Mouse (Mus musculus) neural tube, embryonic 10.5 days (tissue): ENCODE data around the gene Extl1.
"Not testable (repeated sequence)": the region's sequence is repeated elsewhere in the genome, so short reads cannot be mapped to it uniquely, and the experiment has no call there.

ENCODE experiments used
- DNase-seq: peaks from one replicate; pipeline ENCODE4 v3.0.0-alpha.2; 2017; ENCODE audit warnings: low spot score; ENCODE audit errors: extremely low spot score

Gene Extl1

DNA sequence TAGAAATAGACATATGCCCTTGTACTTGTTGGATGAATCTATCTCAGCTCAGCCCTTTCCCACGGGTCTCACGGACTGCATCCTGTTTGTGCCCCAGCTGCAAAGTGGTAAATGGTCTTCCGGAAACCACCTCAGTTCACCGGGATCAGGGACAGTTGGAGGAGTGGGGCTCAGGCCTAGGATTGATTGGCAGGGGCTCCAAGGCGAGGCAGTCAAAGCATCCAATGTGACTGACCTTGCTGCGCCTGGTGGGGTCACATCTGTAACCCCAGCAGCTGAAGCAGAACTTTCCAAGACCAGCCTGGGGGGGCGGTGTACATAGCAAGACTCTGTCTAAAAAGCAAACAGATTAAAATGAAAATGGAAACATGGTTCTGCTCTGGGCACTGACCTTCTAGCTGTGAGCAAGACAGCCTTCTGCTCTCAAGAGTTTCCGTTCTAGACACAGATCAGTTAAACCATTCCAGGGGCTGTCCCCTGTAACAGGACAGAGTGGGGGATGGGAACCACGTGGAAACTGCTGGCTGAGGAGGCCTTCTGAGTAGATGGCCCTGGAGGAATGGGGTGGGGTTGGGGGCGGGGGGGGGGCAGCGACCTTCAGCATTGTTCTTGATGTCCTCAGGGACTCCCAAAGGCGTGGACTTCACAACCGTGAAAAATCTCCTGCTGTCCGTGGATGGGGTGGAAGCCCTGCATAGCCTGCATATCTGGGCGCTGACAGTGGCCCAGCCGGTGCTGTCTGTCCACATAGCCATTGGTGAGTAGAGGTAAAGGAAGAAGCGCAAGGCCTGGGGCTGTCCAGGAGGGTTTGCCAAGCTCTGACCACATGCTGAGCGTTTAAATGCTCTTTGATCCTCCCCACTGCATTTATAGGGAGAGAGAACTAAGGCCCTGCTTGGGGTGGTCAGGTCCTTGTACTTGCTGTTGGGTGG lies 32.1 kb downstream of the Extl1 start:
- no peak for DNase-seq

GRCm38 (mm10) chr4:134350641-134351040 lies 33.0 kb downstream of the Extl1 start:
- DNase-seq = no peak

DNA sequence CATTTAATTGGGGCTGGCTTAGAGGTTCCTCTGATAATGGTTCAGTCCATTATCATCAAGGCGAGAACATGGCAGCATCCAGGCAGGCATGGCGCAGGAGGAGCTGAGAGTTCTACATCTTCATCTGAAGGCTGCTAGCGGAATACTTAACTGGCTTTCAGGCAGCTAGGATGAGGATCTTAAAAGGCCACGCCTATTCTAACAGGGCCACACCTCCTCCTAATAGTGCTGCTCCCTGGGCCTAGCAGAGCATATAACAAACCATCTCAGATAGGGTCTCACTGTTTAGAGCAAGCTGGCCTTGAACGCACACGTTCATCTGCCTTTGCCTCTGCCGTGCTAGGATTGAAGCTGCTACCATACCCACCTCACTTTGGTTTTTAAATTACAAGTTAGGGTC lies 33.8 kb downstream of the Extl1 start:
- no peak for DNase-seq

- no peak for DNase-seq
Observed at GRCm38 (mm10) chr4:134348545-134348944, 35.1 kb downstream of the Extl1 start.

- no peak for DNase-seq
Observed at GRCm38 (mm10) chr4:134348078-134348477, 35.6 kb downstream of the Extl1 start.

- DNase-seq = no peak
Observed at GRCm38 (mm10) chr4:134345802-134346201, 37.8 kb downstream of the Extl1 start.

- no peak for DNase-seq
Observed at GRCm38 (mm10) chr4:134344620-134345019, 39.0 kb downstream of the Extl1 start.

DNA sequence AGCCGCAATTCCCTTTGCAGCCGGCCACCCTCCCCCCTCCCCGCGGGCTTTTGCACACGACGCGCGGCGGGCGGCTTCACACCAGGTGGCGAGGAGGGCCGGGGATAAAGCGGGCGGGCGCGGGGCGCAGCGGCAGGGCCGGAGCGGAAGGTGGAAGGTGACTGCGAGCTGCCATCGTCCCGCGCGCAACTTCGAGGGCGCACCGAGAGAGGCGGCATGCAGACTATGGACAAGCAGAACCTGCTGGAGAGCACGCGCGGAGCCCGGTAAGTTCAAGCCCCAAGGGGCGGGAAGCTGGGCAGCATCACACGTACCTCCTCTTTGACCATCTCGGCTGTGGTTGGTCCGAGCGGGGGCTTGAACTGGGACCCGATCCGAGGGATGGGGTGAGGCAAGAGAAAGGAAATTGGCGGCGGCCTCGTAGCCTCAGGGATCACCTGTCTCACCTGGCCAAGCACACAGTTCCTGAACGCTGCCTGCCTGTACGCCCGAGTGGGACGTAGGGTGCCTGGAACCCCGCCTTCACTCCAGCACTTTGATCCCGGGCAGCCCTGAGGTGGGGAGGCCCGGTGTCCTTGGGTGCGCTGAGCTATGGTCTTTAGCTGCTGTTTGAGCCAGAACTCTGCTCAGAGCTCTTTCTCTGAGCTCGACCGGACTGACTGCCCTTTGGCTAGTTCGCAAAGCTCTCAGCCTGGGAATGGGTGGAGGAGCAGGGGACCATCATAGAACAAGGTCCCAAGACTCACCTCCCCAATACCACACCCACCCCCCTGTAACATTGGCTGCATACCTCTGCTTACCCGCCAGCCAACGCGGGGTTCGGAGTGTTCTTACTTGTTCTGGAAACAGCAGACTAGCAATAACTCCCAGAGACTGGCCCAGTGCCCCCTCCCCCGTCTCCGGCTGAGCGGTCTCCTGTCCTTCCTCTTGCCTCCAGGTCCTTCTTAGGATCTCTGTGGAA lies 40.3 kb downstream of the Extl1 start, which contains the start of gene Slc30a2:
Slc30a2 (plus strand) TSS at position 111 of the 961 bp plus-strand sequence.
- peak; percentile 42 for DNase-seq

GRCm38 (mm10) chr4:134342213-134342779 lies 41.4 kb downstream of the Extl1 start:
- no peak for DNase-seq

GRCm38 (mm10) chr4:134341231-134341630 lies 42.4 kb downstream of the Extl1 start:
- DNase-seq = not testable (repeated sequence)

DNA sequence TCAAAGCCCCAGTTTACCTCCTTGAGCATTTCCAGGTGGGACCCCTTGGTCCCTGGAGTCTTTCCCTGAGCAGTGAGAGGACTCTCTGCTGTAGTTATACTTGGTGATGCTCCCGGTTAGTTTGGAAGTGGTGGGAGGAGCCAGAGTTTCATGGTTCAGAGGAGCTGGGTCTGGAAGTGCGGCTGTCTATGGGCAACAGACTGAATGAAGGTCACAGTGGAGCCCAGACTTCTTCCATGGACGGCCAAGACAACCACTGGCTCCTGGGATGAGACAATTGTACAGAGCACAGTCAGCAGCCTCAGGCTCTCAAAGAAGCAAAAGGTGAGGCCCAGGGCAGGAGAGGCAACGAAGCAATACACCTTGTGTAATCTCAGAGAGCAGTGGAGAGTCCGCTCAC lies 53.4 kb downstream of the Extl1 start:
- DNase-seq = no peak

DNA sequence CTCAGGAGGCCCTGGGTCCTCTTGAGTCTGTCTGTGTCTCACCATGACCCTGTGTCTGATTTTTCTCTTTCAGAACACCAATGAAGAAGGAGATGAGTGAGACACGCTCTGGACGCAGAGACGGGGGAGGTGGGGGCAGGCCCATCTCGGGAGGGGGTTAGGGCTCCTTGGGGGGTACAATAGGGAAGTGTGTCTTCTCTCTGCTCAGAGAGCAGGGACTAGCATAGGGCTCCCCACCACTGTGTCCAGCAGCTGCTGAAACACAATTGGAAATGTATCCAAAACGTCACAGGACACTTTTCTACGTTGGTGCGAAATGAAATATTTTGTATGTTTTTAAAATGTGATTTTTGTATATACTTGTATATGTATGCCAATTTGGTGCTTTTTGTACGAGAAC lies 54.8 kb downstream of the Extl1 start:
- DNase-seq = no peak

DNA sequence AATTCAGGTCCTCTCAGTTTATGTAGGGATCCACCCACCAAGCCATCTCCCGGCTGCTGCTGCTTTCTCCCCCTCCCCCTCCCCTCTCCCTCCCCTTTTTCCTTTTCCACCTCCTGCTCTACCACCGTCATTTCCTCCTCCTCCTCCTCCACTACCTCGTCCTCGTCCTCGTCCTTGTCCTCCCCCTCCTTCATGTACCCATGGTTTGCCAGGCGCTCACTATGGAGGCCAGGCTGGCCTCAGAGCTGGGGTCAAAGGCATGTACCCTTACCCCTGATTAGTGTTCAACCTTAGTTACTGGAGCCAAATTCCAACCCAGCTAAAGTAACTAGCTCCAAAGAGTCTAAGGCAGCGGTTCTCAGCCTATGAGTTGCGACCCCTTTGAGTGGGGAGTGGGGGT lies 55.5 kb downstream of the Extl1 start:
- no peak for DNase-seq

GRCm38 (mm10) chr4:134326859-134327530 lies 56.7 kb downstream of the Extl1 start:
- no peak for DNase-seq

- no peak for DNase-seq
Observed at GRCm38 (mm10) chr4:134324655-134325054, 59.0 kb downstream of the Extl1 start.

DNA sequence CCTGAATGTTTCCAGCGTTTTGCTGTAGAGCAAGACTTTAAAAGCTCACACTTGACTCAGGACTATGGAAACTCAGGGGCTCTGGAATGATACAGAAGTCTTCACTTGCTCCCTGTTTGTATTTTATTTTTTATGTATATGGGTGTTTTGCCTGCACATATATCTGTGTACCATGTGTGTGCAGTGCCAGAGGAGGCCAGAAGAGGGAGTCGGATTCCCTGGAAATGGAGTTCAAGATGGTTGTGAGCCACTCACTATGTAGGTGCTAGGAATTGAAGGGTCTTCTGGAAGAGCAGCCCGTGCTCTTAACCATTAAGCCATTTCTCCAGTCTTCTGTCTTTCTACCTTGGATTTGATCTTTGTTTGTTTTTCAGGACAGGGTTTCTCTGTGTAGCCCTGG lies 62.1 kb downstream of the Extl1 start:
- no peak for DNase-seq

DNA sequence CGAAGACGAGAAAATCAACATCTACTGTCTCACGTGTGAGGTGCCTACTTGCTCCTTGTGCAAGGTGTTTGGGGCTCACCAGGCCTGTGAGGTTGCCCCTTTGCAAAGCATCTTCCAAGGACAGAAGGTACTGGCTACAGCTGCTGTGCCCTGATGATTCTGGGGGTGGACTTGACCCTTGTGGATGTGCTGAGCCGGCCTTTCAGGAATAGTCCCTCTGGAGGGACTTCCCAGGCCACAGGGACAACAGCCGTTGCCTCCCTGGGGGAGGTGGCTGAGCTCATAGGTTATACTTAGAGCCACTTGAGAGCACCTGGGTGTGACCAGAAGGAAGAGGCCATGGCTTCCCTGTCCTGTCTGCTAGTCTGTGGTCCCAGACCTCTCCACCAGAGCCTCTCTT lies 64.0 kb downstream of the Extl1 start:
- no peak for DNase-seq

GRCm38 (mm10) chr4:134319074-134319473 lies 64.6 kb downstream of the Extl1 start:
- no peak for DNase-seq

DNA sequence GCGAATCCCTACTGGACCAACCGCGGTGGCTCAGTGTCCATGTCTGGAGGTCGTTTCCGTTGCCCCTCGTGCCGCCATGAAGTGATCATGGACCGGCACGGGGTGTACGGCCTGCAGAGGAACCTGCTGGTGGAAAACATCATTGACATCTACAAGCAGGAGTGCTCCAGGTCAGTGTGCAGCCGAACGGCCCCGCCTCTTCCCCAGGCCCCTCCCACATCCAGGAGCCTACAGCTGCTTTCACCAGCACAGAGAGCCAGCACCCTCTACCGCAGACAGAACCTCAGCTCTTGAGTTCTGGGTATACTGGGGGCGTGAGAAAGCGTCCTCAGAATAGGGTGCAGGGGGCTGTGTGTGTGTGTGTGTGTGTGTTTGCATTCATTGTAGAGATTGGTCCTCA lies 67.3 kb downstream of the Extl1 start:
- DNase-seq = no peak

DNA sequence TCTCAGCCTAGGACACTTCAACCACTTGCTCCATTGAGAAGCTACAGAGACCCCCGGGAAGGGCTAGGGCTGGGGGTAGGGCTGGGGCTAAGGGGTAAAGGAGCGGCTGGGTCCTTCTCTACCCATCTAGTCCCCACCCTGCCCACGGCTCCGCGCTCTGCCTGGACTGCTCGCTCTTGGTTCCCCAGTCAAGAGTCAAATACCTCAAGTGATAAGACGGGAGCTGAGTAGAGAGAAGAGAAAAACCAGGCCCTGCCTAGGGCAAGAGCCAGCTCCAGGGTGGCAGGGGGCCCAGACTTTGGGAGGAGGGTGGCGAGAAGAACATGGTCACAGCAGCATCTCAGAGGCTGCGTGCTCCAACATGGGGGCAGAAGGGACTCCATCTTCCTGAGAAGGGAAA lies 68.2 kb downstream of the Extl1 start:
- DNase-seq = no peak

DNA sequence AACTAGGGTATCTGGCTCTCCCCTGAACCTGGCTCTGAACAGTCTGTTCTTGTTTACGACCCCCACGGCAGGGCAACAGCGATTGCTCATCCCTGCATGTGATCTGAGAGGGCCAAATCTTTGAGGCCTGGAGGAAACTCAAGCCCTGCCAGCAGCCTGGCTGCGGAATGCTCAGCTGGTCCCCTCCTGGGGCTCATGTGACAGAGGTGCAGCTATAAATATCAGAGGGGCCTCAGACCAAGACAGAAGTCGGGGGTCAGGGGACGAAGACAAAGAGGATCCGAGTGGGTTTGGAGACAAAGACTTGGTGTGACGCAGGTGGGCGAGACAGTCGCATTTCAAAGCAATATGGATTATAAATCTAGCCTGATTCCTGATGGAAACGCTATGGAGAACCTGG lies 68.8 kb downstream of the Extl1 start, which contains the start of gene Trim63:
Trim63 (plus strand) TSS at position 245 of the 400 bp plus-strand sequence.
- peak; percentile 27 for DNase-seq
